ENCODE assay signal across 35 mouse cellular contexts in the genomic region with DNA sequence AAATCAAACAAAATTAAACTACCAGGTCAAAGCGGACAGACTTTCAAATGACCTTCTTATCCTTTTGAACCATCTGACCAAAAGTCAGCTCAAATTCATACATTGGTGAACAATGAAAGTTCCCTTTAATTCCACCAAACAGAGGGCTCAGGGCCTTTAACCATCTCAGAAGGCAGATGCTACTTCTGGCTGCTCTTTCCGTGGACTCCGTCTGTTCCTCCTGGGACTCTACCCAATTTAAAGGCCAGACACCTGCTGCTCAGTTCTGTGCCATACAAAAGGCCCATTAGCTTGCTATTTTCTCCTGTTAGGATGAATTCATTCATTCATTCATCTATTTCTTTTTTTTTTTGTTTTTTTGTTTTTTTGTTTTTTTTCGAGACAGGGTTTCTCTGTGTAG. TPM values are rescaled to one million over a fixed set of nuclear protein-coding genes. Genes with fewer than 3 reads are reported as not detected.
DNase-seq lines count a peak whose midpoint lies in the region; ATAC-seq and TF ChIP-seq lines count a peak whose summit lies in the region.
"Had no signal": no experiment of that assay in that cellular context is flagged by ENCODE, and none has a peak within 500 bp of the region (broad histone marks: within the 10 kb centered on the region; RNA-seq: fewer than 3 reads in every experiment).

No protein-coding gene starts in this region.

- intact Hi-C loops in left cerebral cortex, postnatal 4 days (cut with DNase I): no loop called here

- H3K27me3 ChIP-seq in forebrain, postnatal 0 days (ENCODE audit: insufficient read depth, low read length): no peaks in the 10 kb centered on the region
- H3K27me3 ChIP-seq in forebrain, embryonic 12.5 days: no peaks in the 10 kb centered on the region
- H3K27me3 ChIP-seq: embryonic facial prominence, embryonic 12.5 days; heart, embryonic 15.5 days; midbrain, embryonic 15.5 days; neural tube, embryonic 15.5 days; Patski had no signal

- no peak for TF ChIP-seq CTCF in forebrain, postnatal 0 days (IDR thresholded peaks at IDR 0.05; ENCODE audit: low read depth)

- no peak overlapping the region for H3K4me2 ChIP-seq in forebrain, postnatal 0 days (ENCODE audit: low read depth)
- no peak overlapping the region for H3K4me2 ChIP-seq in forebrain, embryonic 12.5 days
- H3K4me2 ChIP-seq: embryonic facial prominence, embryonic 12.5 days; heart, embryonic 15.5 days; hindbrain, embryonic 12.5 days; limb, embryonic 15.5 days; liver, embryonic 15.5 days; lung, embryonic 14.5 days; midbrain, embryonic 15.5 days; neural tube, embryonic 15.5 days had no signal

- ATAC-seq in forebrain, postnatal 0 days: no peak
- ATAC-seq in forebrain, embryonic 12.5 days (ENCODE audit: low FRiP score): no peak
- ATAC-seq: intestine, embryonic 16.5 days; midbrain, embryonic 15.5 days; Patski had no signal

- H3K9ac ChIP-seq in forebrain, postnatal 0 days: no peak overlapping the region
- H3K9ac ChIP-seq in forebrain, embryonic 12.5 days: no peak overlapping the region
- H3K9ac ChIP-seq: embryonic facial prominence, embryonic 12.5 days; heart, embryonic 15.5 days; hindbrain, embryonic 12.5 days; limb, embryonic 15.5 days; liver, embryonic 15.5 days; lung, embryonic 14.5 days; midbrain, embryonic 15.5 days; neural tube, embryonic 15.5 days had no signal

- WGBS in forebrain, postnatal 0 days: 54% methylated on average over 4 of the region's 4 CpGs
- 68% methylated on average over 4 of the region's 4 CpGs for WGBS in forebrain, embryonic 12.5 days

- no peaks in the 10 kb centered on the region for H3K9me3 ChIP-seq in forebrain, postnatal 0 days (ENCODE audit: low read length)
- no peaks in the 10 kb centered on the region for H3K9me3 ChIP-seq in forebrain, embryonic 12.5 days
- H3K9me3 ChIP-seq: embryonic facial prominence, embryonic 12.5 days; heart, embryonic 10.5 days; heart, embryonic 15.5 days; hindbrain, embryonic 12.5 days; limb, embryonic 10.5 days; limb, embryonic 15.5 days; liver, embryonic 15.5 days; midbrain, embryonic 10.5 days; midbrain, embryonic 15.5 days; neural tube, embryonic 15.5 days had no signal

- no peaks in the 10 kb centered on the region; the same call in 1 of the 2 replicates for H3K36me3 ChIP-seq in forebrain, postnatal 0 days (ENCODE audit: insufficient read depth)
- H3K36me3 ChIP-seq in forebrain, embryonic 12.5 days (replicated peaks): peaks cover 14% of the 10 kb centered on the region
- H3K36me3 ChIP-seq: heart, embryonic 15.5 days; midbrain, embryonic 15.5 days had no signal

- DNase-seq in forebrain, postnatal 0 days: peak; percentile 30
- peak; percentile 78 to 81 for DNase-seq in cerebellum, adult 18-20 months
- peak; percentile 67 to 69 for DNase-seq in cerebellum, postnatal 10 days
- no peak for DNase-seq in left cerebral cortex, postnatal 4 days
- DNase-seq in adrenal gland, postnatal 25 days: no peak
- no peak for DNase-seq in right cerebral cortex, postnatal 10 days (ENCODE audit: low spot score in 2 of 2)
- DNase-seq: adrenal gland, postnatal 10 days; embryo, embryonic 11 days; gastrocnemius, postnatal 10 days; kidney, adult 8-10 months; kidney, postnatal 4 days; lung, embryonic 14.5 days; lung, postnatal 14 days; thymus, adult 18-20 months; thymus, postnatal 25 days had no signal

- no peak overlapping the region for H3K4me3 ChIP-seq in forebrain, postnatal 0 days (ENCODE audit: low read depth, low read length)
- H3K4me3 ChIP-seq in forebrain, embryonic 12.5 days (replicated peaks): no peak overlapping the region
- H3K4me3 ChIP-seq: embryonic facial prominence, embryonic 12.5 days; heart, embryonic 10.5 days; heart, embryonic 15.5 days; hindbrain, embryonic 12.5 days; limb, embryonic 10.5 days; limb, embryonic 15.5 days; liver, embryonic 15.5 days; midbrain, embryonic 10.5 days; midbrain, embryonic 15.5 days; neural tube, embryonic 15.5 days had no signal

- H3K27ac ChIP-seq in forebrain, postnatal 0 days (ENCODE audit: low read depth, low read length): no peak overlapping the region
- no peak overlapping the region for H3K27ac ChIP-seq in forebrain, embryonic 12.5 days
- H3K27ac ChIP-seq: embryonic facial prominence, embryonic 12.5 days; heart, embryonic 10.5 days; heart, embryonic 15.5 days; hindbrain, embryonic 12.5 days; kidney, postnatal 0 days; limb, embryonic 10.5 days; limb, embryonic 15.5 days; liver, embryonic 15.5 days; midbrain, embryonic 10.5 days; midbrain, embryonic 15.5 days; neural tube, embryonic 15.5 days; stomach, postnatal 0 days had no signal

- H3K4me1 ChIP-seq in forebrain, postnatal 0 days (ENCODE audit: insufficient read depth): peaks cover 7% of the 10 kb centered on the region; the same call in 1 of the 2 replicates
- H3K4me1 ChIP-seq in forebrain, embryonic 12.5 days: peaks cover 14% of the 10 kb centered on the region

RNA-seq across cellular contexts. Expression of gene LTO1, which starts 2.0 kb away (rescaled TPM):
- total RNA-seq in forebrain, postnatal 0 days (2014; rRNA removed): 21.7 and 22.4 TPM in 2 replicates
- 16.4 and 17.6 TPM in 2 replicates for polyA plus RNA-seq in forebrain, postnatal 0 days (2015; fragmentation: Nextera tagmentation; extraction: Ambion mirVana)
- 32.6 and 34.0 TPM in 2 replicates for polyA plus RNA-seq in forebrain, embryonic 12.5 days (2016; fragmentation: Nextera tagmentation; extraction: Ambion mirVana)
- total RNA-seq in left cerebral cortex, postnatal 4 days (2021): 10 to 100 TPM; 33.5 to 36.0 TPM
- 18.7 and 27.1 TPM in 2 replicates for total RNA-seq in adrenal gland, postnatal 25 days (2021)

RNA-seq across cellular contexts. Expression of gene Fgf15, which starts 16.6 kb away (rescaled TPM):
- total RNA-seq in forebrain, postnatal 0 days (2014; rRNA removed): 2.5 and 4.0 TPM in 2 replicates
- polyA plus RNA-seq in forebrain, postnatal 0 days (2015; fragmentation: Nextera tagmentation; extraction: Ambion mirVana): 5.0 and 6.1 TPM in 2 replicates
- 69.9 and 94.0 TPM in 2 replicates for polyA plus RNA-seq in forebrain, embryonic 12.5 days (2016; fragmentation: Nextera tagmentation; extraction: Ambion mirVana)
- under 1 TPM; 0.26 to 0.62 TPM for total RNA-seq in left cerebral cortex, postnatal 4 days (2021)
- not detected in 2 replicates for total RNA-seq in adrenal gland, postnatal 25 days (2021)
- total RNA-seq: adrenal gland, postnatal 10 days; gastrocnemius, postnatal 10 days; heart, postnatal 25 days; layer of hippocampus, adult 8-10 months; layer of hippocampus, postnatal 25 days; left cerebral cortex, adult 8-10 months had no signal
- polyA plus RNA-seq: heart, embryonic 15.5 days; limb, embryonic 15.5 days; liver, embryonic 15.5 days; lung, embryonic 14.5 days; spleen, adult 2 months; stomach, postnatal 0 days had no signal

RNA-seq across cellular contexts. Expression of gene Ccnd1, which starts 26.8 kb away (rescaled TPM):
- 21.6 and 33.5 TPM in 2 replicates for total RNA-seq in forebrain, postnatal 0 days (2014; rRNA removed)
- 23.9 and 29.0 TPM in 2 replicates for polyA plus RNA-seq in forebrain, postnatal 0 days (2015; fragmentation: Nextera tagmentation; extraction: Ambion mirVana)
- polyA plus RNA-seq in forebrain, embryonic 12.5 days (2016; fragmentation: Nextera tagmentation; extraction: Ambion mirVana): 214 and 257 TPM in 2 replicates
- total RNA-seq in left cerebral cortex, postnatal 4 days (2021): 10 to 100 TPM; 27.5 to 30.5 TPM
- total RNA-seq in adrenal gland, postnatal 25 days (2021): 111 and 117 TPM in 2 replicates

Comparison
In these comparisons a context has a peak if more than half of its experiments do, and no peak if none do; other contexts are left out.
1. DNase-seq: peak in forebrain, postnatal 0 days (single experiment), cerebellum, adult 18-20 months (2 of 2) and cerebellum, postnatal 10 days (2 of 2); none in left cerebral cortex, postnatal 4 days (single experiment), adrenal gland, postnatal 25 days (single experiment) and right cerebral cortex, postnatal 10 days (0 of 2).